Mouse (Mus musculus) kidney, postnatal 0 days (tissue): ENCODE measurements at regions not wholly inside any gene's neighbourhood (a gene's known extent, or its start where the extent isn't known, plus 50 kb on each side); places are given as distances from the start of the nearest gene placed in this dataset.

ENCODE experiments used
- ATAC-seq: fragments of 200-750 bp; cut with Nextera tagmentation; replicated peaks from 2 replicates; pipeline ENCODE4 v1.8.0; 2017; ENCODE audit warnings: low read depth, moderate number of reproducible peaks, moderate TSS enrichment, moderate library complexity; ENCODE audit not compliant: low FRiP score
- DNase-seq: peaks from one replicate; pipeline ENCODE4 v3.0.0-alpha.2; 2016; ENCODE audit warnings: low spot score
- H3K27ac ChIP-seq: fragments of 300-500 bp; sonication (generic); 2 replicates; pipeline ENCODE4 v1.5.1; 2014; ENCODE audit warnings: mild to moderate bottlenecking
- H3K27me3 ChIP-seq: fragments of 300-500 bp; sonication (generic); 2 replicates; pipeline ENCODE4 v1.6.1; 2014; ENCODE audit warnings: low read length, mixed read lengths; ENCODE audit not compliant: insufficient read depth
- H3K36me3 ChIP-seq: fragments of 300-500 bp; sonication (generic); 2 replicates; pipeline ENCODE4 v1.6.1; 2014; ENCODE audit warnings: low read length, mixed read lengths; ENCODE audit not compliant: insufficient read depth
- H3K4me1 ChIP-seq: fragments of 300-500 bp; sonication (generic); replicated peaks from 2 replicates; pipeline ENCODE4 v1.6.1; 2014; ENCODE audit warnings: antibody characterized with exemption, low read length, mixed read lengths; ENCODE audit not compliant: insufficient read depth
- H3K4me2 ChIP-seq: fragments of 300-500 bp; sonication (generic); 2 replicates; pipeline ENCODE4 v1.6.1; 2014; ENCODE audit warnings: mild to moderate bottlenecking, low read length, moderate library complexity, mixed read lengths
- H3K4me3 ChIP-seq: fragments of 300-500 bp; sonication (generic); replicated peaks from 2 replicates; pipeline ENCODE4 v1.5.1; 2014; ENCODE audit warnings: low read depth, low read length
- H3K9ac ChIP-seq: fragments of 300-500 bp; sonication (generic); 2 replicates; pipeline ENCODE4 v1.6.1; 2014; ENCODE audit warnings: low read depth, low read length
- H3K9me3 ChIP-seq: fragments of 300-500 bp; sonication (generic); replicated peaks from 2 replicates; pipeline ENCODE4 v1.6.1; 2016; ENCODE audit warnings: low read length, inconsistent platforms, mixed read lengths
- CTCF ChIP-seq: IDR thresholded peaks from 2 replicates; pipeline ENCODE4 v1.5.1; 2016; ENCODE audit warnings: antibody characterized with exemption, low read depth, mild to moderate bottlenecking, moderate library complexity
- WGBS: fragments of 180-500 bp; shearing (Covaris S2); extraction: QIAGEN DNeasy Blood & Tissue Kit; methylation state at CpG from one replicate; pipeline ENCODE4 v1.1.7; 2014; 5-methylcytosine and 5-hydroxymethylcytosine counted together

GRCm38 (mm10) chr10:67454149-67454548, 81.1 kb upstream of the Egr2 start:
- H3K4me2 ChIP-seq: no peak overlapping the region
- no peaks in the 10 kb centered on the region for H3K36me3 ChIP-seq
- no peak overlapping the region for H3K9ac ChIP-seq
- H3K9me3 ChIP-seq: no peaks in the 10 kb centered on the region
- no peak overlapping the region for H3K27ac ChIP-seq
- H3K4me3 ChIP-seq: no peak overlapping the region
- DNase-seq: peak; percentile 45
- no peaks in the 10 kb centered on the region for H3K4me1 ChIP-seq
- WGBS: 28% methylated on average over 7 of the region's 7 CpGs
- H3K27me3 ChIP-seq: no peaks in the 10 kb centered on the region
- no peak for TF ChIP-seq CTCF
- peak; percentile 63 for ATAC-seq

GRCm38 (mm10) chr10:67458447-67459272, 76.6 kb upstream of the Egr2 start:
- no peak for ATAC-seq
- Histone ChIP-seq H3K9me3 (no peaks in the 10 kb centered on the region), H3K27ac (no peak overlapping the region), H3K36me3 (no peaks in the 10 kb centered on the region), H3K4me3 (no peak overlapping the region), H3K4me1 (no peaks in the 10 kb centered on the region), H3K4me2 (no peak overlapping the region), H3K9ac (no peak overlapping the region), H3K27me3 (no peaks in the 10 kb centered on the region)
- DNase-seq: no peak
- no peak for TF ChIP-seq CTCF
- 43% methylated on average over 22 of the region's 22 CpGs for WGBS

GRCm38 (mm10) chr10:67461321-67461720, 74.0 kb upstream of the Egr2 start:
- no peak overlapping the region for H3K27ac ChIP-seq
- no peak overlapping the region for H3K9ac ChIP-seq
- no peak overlapping the region for H3K4me3 ChIP-seq
- ATAC-seq (no peak), DNase-seq (no peak)
- H3K27me3 ChIP-seq: no peaks in the 10 kb centered on the region
- no peak for TF ChIP-seq CTCF
- no peaks in the 10 kb centered on the region for H3K9me3 ChIP-seq
- no peaks in the 10 kb centered on the region for H3K36me3 ChIP-seq
- 89% methylated on average over 1 of the region's 1 CpGs for WGBS
- H3K4me2 ChIP-seq: no peak overlapping the region
- no peaks in the 10 kb centered on the region for H3K4me1 ChIP-seq

- no peaks in the 10 kb centered on the region for H3K9me3 ChIP-seq
- no peak for ATAC-seq
- DNase-seq: no peak
- H3K4me1 ChIP-seq: no peaks in the 10 kb centered on the region
- no peak for TF ChIP-seq CTCF
- no peak overlapping the region for H3K4me3 ChIP-seq
- no peak overlapping the region for H3K27ac ChIP-seq
- no peaks in the 10 kb centered on the region for H3K36me3 ChIP-seq
- no peak overlapping the region for H3K9ac ChIP-seq
- WGBS: 47% methylated on average over 1 of the region's 1 CpGs
- H3K27me3 ChIP-seq: no peaks in the 10 kb centered on the region
- H3K4me2 ChIP-seq: no peak overlapping the region
Observed at GRCm38 (mm10) chr10:67461862-67462261, 73.4 kb upstream of the Egr2 start.

- WGBS: 62% methylated on average over 8 of the region's 8 CpGs
- H3K36me3 ChIP-seq: no peaks in the 10 kb centered on the region
- no peaks in the 10 kb centered on the region for H3K4me1 ChIP-seq
- DNase-seq (no peak), ATAC-seq (no peak)
- no peaks in the 10 kb centered on the region for H3K27me3 ChIP-seq
- no peak overlapping the region for H3K27ac ChIP-seq
- H3K9me3 ChIP-seq: no peaks in the 10 kb centered on the region
- H3K9ac ChIP-seq: no peak overlapping the region
- TF ChIP-seq CTCF: no peak
- H3K4me3 ChIP-seq: no peak overlapping the region
- H3K4me2 ChIP-seq: no peak overlapping the region
Observed at GRCm38 (mm10) chr10:67468724-67469123, 66.6 kb upstream of the Egr2 start.

- Histone ChIP-seq H3K9me3 (no peaks in the 10 kb centered on the region), H3K4me3 (no peak overlapping the region), H3K4me1 (no peaks in the 10 kb centered on the region), H3K27me3 (no peaks in the 10 kb centered on the region), H3K36me3 (no peaks in the 10 kb centered on the region), H3K9ac (no peak overlapping the region), H3K27ac (no peak overlapping the region), H3K4me2 (no peak overlapping the region)
- WGBS: 68% methylated on average over 6 of the region's 6 CpGs
- DNase-seq (no peak), ATAC-seq (no peak)
- no peak for TF ChIP-seq CTCF
Observed at GRCm38 (mm10) chr10:67473016-67473415, 62.3 kb upstream of the Egr2 start.

GRCm38 (mm10) chr10:67474336-67474735, 60.9 kb upstream of the Egr2 start:
- Histone ChIP-seq H3K4me3 (no peak overlapping the region), H3K4me1 (no peaks in the 10 kb centered on the region), H3K9me3 (no peaks in the 10 kb centered on the region), H3K36me3 (no peaks in the 10 kb centered on the region), H3K27ac (no peak overlapping the region), H3K27me3 (no peaks in the 10 kb centered on the region), H3K9ac (no peak overlapping the region), H3K4me2 (no peak overlapping the region)
- DNase-seq: peak; percentile 48
- WGBS: 65% methylated on average over 2 of the region's 2 CpGs
- ATAC-seq: no peak
- TF ChIP-seq CTCF: no peak
